Mouse (Mus musculus) heart, embryonic 16.5 days (tissue): Measurements from ENCODE around the gene Usp34. TPM values are rescaled to one million over a fixed set of nuclear protein-coding genes. Genes with fewer than 3 reads are reported as not detected.
"Not testable (repeated sequence)": the region's sequence is repeated elsewhere in the genome, so short reads cannot be mapped to it uniquely, and the experiment has no call there.

Experiments used
- ATAC-seq: fragments of 200-750 bp; cut with Nextera tagmentation; replicated peaks from 2 replicates; pipeline ENCODE4 v1.8.0; 2017; ENCODE audit warnings: moderate number of reproducible peaks; ENCODE audit not compliant: insufficient read depth, low FRiP score; ENCODE audit errors: extremely low read depth
- H3K27ac ChIP-seq: fragments of 300-500 bp; sonication (generic); 2 replicates; pipeline ENCODE4 v1.5.1; 2014; ENCODE audit warnings: mild to moderate bottlenecking, low read length, control low read depth, moderate library complexity
- H3K27me3 ChIP-seq: fragments of 300-500 bp; sonication (generic); 2 replicates; pipeline ENCODE4 v1.6.1; 2014; ENCODE audit warnings: low read length, mixed read lengths; ENCODE audit not compliant: control insufficient read depth, insufficient read depth
- H3K36me3 ChIP-seq: fragments of 300-500 bp; sonication (generic); 2 replicates; pipeline ENCODE4 v1.6.1; 2014; ENCODE audit not compliant: control insufficient read depth, insufficient read depth
- H3K4me1 ChIP-seq: fragments of 300-500 bp; sonication (generic); 2 replicates; pipeline ENCODE4 v1.6.1; 2014; ENCODE audit warnings: low read length, mixed read lengths; ENCODE audit not compliant: control insufficient read depth, insufficient read depth
- H3K4me2 ChIP-seq: fragments of 300-500 bp; sonication (generic); 2 replicates; pipeline ENCODE4 v1.6.1; 2014; ENCODE audit warnings: low read depth, mild to moderate bottlenecking, control low read depth, low read length
- H3K4me3 ChIP-seq: fragments of 300-500 bp; sonication (generic); 2 replicates; pipeline ENCODE4 v1.5.1; 2014; ENCODE audit warnings: mild to moderate bottlenecking, control low read depth, low read length
- H3K9ac ChIP-seq: fragments of 300-500 bp; sonication (generic); 2 replicates; pipeline ENCODE4 v1.6.1; 2014; ENCODE audit warnings: low read length, control low read depth
- H3K9me3 ChIP-seq: fragments of 300-500 bp; sonication (generic); replicated peaks from 2 replicates; pipeline ENCODE4 v1.6.1; 2016; ENCODE audit warnings: low read length; ENCODE audit not compliant: control insufficient read depth
- WGBS: fragments of 180-500 bp; shearing (Covaris S2); extraction: QIAGEN DNeasy Blood & Tissue Kit; methylation state at CpG from one replicate; pipeline ENCODE4 v1.1.7; 2014; 5-methylcytosine and 5-hydroxymethylcytosine counted together
- polyA plus RNA-seq: library from polyadenylated mRNA; unstranded; fragments of >200 nt; fragmentation: Nextera tagmentation; extraction: Ambion mirVana; gene quantifications from 2 replicates; pipeline ENCODE4 v1.2.1, GENCODE M21; 2015

The Usp34 gene
- polyA plus RNA-seq, 1 experiment from 2014 or later: 12.8 TPM

DNA sequence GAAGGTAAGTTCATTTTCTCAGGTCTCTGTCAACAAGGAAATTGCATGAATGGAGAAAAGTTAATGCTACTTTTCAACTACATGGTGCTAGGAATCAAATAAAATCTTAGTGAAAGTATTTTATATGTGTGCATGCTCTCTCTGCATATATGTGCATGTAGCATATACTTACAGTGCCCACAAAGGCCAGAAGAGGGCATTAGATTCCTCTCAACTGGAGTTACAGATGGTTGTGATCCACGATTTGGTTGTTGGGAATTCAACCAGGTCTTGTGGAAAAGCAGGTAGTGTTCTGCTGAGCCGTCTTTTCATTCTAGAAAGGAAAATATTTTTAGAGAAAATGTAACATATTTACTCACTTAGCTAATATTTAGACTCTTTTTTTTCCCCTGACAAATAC, 129.4 kb downstream of the Usp34 start:
- peaks cover 41% of the 10 kb centered on the region for H3K36me3 ChIP-seq
- H3K27me3 ChIP-seq: no peaks in the 10 kb centered on the region
- H3K9me3 ChIP-seq: no peaks in the 10 kb centered on the region
- H3K4me3 ChIP-seq: no peak overlapping the region
- H3K4me1 ChIP-seq: no peaks in the 10 kb centered on the region
- no peak for ATAC-seq
- 80% methylated on average over 2 of the region's 2 CpGs for WGBS
- no peak overlapping the region for H3K27ac ChIP-seq
- H3K9ac ChIP-seq: no peak overlapping the region
- H3K4me2 ChIP-seq: no peak overlapping the region

DNA sequence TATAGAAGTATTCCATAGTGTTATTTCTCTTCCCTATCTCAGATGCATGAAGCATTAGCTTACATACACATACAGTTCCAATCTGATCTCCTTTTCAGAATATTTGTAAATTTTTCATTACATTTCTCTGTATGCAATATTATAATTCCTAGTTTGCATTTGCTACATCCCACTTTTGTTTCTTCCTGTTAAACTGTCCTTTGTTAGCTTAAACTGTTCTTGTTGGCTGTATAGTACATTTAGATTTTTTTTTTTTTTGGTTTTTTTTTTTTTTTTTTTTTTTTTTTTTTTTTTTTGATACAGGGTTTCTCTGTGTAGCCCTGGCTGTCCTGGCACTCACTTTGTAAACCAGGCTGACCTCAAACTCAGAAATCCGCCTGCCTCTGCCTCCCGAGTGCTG, 159.2 kb downstream of the Usp34 start:
- H3K9ac ChIP-seq, ATAC-seq, H3K27me3 ChIP-seq, H3K9me3 ChIP-seq, H3K27ac ChIP-seq, H3K4me1 ChIP-seq, H3K4me3 ChIP-seq, H3K4me2 ChIP-seq: not testable (repeated sequence)
- 88% methylated on average over 2 of the region's 2 CpGs for WGBS
- peaks cover 23% of the 10 kb centered on the region for H3K36me3 ChIP-seq

DNA sequence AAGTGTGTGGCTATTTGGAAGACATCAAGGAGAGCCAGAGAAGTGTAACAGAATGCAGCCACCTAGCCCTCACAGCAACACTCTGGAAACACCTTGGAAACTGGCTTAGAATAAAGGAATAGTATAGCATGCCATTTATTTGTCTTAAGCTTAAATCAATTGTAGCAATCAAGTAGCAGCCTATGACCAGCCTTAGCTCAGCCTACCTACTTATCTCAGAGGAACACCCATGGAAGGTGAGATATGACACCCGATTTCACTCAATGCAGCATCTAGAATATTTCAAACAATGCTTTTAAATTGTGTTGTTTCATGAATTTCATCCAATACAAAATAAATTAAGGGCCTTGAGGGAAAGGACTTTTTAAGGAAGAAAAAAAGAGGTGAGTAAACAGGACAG, 183.3 kb downstream of the Usp34 start:
- H3K27me3 ChIP-seq: no peaks in the 10 kb centered on the region
- H3K4me3 ChIP-seq: no peak overlapping the region
- ATAC-seq: no peak
- no peak overlapping the region for H3K9ac ChIP-seq
- no peaks in the 10 kb centered on the region for H3K4me1 ChIP-seq
- 73% methylated on average over 1 of the region's 1 CpGs for WGBS
- H3K9me3 ChIP-seq: no peaks in the 10 kb centered on the region
- no peak overlapping the region for H3K4me2 ChIP-seq
- peaks cover 70% of the 10 kb centered on the region for H3K36me3 ChIP-seq
- H3K27ac ChIP-seq: no peak overlapping the region

DNA sequence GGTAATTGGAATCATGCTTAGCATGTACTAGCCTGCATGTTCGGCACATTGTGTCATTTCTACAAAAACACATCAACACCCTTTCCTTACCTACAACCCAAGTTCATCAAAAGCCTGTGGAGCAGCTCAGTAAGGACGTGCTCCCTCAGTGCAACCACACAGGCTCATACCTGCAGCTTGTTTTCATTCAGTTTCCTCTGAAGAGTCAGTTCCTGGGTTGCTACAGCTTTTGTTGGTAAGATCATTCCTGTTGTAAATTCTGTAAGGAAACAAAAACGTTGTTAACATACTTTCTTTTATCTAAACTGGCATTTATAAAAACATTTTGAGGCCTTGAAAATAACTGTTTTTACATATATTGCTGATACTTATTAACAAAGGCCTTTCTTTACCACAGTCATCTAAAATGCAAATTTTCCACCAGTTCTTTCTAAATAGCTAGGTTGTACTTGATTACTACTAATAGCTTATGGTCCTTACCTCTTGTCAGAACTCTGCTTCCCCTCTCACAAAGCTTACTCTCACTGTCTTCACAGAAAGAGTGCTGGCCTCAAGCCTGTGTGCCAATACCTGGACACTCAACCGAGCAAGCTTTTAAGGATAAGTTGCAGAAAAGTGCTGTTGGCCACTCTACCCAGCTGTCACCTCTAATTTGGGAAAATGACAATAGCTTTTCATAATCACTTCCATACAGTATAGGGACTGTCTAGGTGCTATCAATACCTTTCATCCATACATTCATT, 185.5 kb downstream of the Usp34 start:
- Histone ChIP-seq H3K9me3 (no peaks in the 10 kb centered on the region), H3K4me2 (no peak overlapping the region), H3K4me3 (no peak overlapping the region), H3K36me3 (peaks cover 64% of the 10 kb centered on the region), H3K9ac (no peak overlapping the region), H3K27ac (no peak overlapping the region), H3K4me1 (peaks cover 16% of the 10 kb centered on the region), H3K27me3 (no peaks in the 10 kb centered on the region)
- 80% methylated on average over 4 of the region's 4 CpGs for WGBS
- no peak for ATAC-seq

DNA sequence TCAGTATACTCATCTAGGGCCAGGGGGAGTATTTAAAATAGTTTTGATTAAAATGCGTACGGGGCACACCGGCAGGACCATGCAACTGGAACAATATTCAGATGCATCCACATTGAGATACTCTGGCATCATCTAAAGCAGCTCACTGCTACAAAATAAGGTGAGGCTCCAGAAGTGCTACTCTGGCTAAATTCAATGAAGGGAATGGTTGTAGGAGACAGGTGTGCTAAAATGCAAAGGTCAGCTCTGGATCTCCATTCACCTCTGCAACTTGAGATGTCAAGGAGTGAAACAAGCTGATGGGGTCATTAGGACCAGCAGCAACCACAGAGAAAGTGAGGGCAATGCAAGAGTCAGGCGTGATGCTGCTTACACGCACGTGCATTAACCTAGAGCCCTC, 188.5 kb downstream of the Usp34 start:
- no peaks in the 10 kb centered on the region for H3K27me3 ChIP-seq
- H3K9me3 ChIP-seq: no peaks in the 10 kb centered on the region
- peaks cover 18% of the 10 kb centered on the region for H3K4me1 ChIP-seq
- WGBS: 90% methylated on average over 6 of the region's 6 CpGs
- H3K27ac ChIP-seq: no peak overlapping the region
- no peak overlapping the region for H3K4me2 ChIP-seq
- peaks cover 40% of the 10 kb centered on the region for H3K36me3 ChIP-seq
- H3K4me3 ChIP-seq: no peak overlapping the region
- H3K9ac ChIP-seq: no peak overlapping the region
- ATAC-seq: no peak

DNA sequence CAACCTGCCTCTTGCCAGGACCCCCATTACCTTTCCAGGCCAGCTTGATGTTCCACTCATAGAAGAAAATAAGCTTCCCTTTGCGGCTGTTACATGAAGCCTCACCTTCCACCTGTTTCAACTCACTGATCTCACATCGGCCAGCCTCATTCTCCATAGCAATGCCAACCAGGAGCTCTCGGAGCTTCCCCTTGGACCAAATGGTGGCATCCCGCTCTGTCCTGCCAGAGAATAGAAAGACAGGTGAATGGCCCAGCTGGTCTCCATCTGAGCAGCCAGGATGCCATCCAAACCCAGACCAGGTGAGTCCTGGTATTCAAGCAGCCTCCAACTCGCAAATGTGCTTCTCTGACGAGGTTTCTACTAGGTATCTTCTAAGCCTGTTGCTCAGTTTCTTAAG, 190.0 kb downstream of the Usp34 start:
- Histone ChIP-seq H3K4me2 (peak overlapping the region; percentile 86), H3K27ac (no peak overlapping the region; the same call in 1 of the 2 replicates), H3K4me1 (peaks cover 18% of the 10 kb centered on the region), H3K9ac (peak overlapping the region; percentile 96), H3K36me3 (peaks cover 25% of the 10 kb centered on the region), H3K9me3 (no peaks in the 10 kb centered on the region), H3K27me3 (no peaks in the 10 kb centered on the region), H3K4me3 (peak overlapping the region; percentile 88)
- 54% methylated on average over 6 of the region's 6 CpGs for WGBS
- no peak for ATAC-seq

DNA sequence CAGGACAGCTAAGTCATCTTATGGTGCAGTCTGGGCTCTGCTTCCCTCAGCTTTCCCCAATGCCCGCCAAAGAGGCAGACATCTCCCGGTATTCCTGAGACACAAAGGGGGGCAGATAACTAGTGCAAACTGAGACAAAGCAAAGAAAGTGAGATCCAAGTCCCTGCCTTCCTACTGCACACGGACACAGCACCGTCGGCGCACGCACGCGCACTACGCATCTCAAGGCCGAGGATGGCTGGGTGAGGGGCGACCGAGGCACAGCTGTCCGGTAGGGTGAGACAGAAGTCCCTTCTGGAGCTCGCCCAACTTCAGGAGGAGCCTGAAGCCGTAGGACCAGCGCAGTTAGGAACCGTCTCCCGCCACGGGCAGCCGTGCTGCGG, 190.6 kb downstream of the Usp34 start:
- H3K4me3 ChIP-seq: peak overlapping the region; percentile 88
- peak overlapping the region; percentile 96 for H3K9ac ChIP-seq
- H3K27ac ChIP-seq: peak overlapping the region; percentile 96
- H3K27me3 ChIP-seq: no peaks in the 10 kb centered on the region
- H3K36me3 ChIP-seq: peaks cover 21% of the 10 kb centered on the region
- ATAC-seq: peak; percentile 80
- WGBS: under 1% methylated on average over 22 of the region's 22 CpGs
- no peaks in the 10 kb centered on the region for H3K9me3 ChIP-seq
- H3K4me2 ChIP-seq: peak overlapping the region; percentile 86
- peaks cover 18% of the 10 kb centered on the region for H3K4me1 ChIP-seq

DNA sequence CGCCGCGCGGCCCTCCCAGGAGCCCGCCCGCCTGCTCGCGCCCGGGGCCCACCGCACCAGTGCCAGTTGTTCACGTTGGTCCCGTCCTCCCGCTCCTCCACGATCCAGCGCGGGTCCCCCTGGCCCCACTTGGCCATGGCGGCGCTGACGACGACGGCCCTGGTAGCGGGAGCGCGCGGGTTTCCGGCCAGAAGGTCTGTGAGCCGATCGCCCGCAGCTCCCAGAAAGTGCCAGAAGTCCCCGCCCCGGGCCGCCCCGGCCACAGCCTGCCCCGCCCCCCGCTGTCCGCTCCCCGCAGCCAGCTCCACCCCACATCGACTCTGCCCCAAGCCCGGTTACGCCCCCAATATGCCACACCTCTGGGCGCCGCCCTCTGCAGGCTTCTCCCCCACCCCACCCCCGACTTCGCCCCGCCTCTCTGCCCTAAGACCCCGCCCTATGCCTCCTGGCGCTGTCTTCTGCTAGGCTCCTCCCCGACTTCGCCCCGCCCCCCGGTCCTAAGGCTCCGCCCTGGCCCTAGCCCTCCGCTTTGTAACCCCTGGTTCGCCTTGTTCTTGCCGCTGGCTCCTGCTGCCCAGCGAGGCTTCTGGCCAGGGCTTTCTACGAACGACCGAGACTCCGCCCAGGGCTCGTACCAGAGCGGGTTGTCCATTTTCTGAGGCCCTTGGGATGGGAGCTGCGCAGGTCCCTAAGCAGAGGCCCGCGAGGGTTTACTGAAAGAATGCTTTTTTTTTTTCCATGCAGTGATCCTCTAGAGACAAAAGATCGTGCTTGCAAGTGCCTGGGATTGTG, 191.2 kb downstream of the Usp34 start, which contains the start of gene Ahsa2:
Gene Ahsa2 (minus strand): TSS at position 313 of the 792 bp plus-strand sequence.
- ATAC-seq: peak; percentile 94
- H3K4me3 ChIP-seq: peak within 1 kb of the TSS; percentile 88
- under 1% methylated on average over 64 of the region's 66 CpGs for WGBS
- H3K36me3 ChIP-seq: peaks cover 16% of the 10 kb centered on the region
- H3K4me2 ChIP-seq: peak within 1 kb of the TSS; percentile 86
- peak within 1 kb of the TSS; percentile 96 for H3K9ac ChIP-seq
- H3K27me3 ChIP-seq: no peaks in the 10 kb centered on the region
- peak within 1 kb of the TSS; percentile 96 for H3K27ac ChIP-seq
- no peaks in the 10 kb centered on the region for H3K9me3 ChIP-seq
- peaks cover 18% of the 10 kb centered on the region for H3K4me1 ChIP-seq

DNA sequence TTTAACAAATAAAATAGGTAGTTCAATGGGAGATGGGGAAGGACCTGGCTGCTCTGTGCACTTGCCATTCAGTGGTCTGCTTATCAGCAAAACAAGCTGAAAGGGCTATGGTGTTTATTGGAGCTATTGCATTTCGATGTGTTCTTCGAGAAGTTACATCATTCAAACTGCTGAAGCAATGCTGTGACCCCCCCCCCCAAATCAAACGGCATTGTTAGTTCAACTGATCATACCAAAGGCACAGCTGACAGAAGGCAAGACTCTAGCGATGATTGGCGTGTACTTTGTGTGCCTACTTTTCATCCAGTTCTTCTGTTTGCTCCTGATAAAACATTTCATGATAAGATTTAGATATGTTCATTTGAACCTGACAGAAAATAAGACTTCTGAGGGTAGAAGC, 191.9 kb downstream of the Usp34 start:
- peak overlapping the region; percentile 80 for H3K27ac ChIP-seq
- H3K9ac ChIP-seq: peak overlapping the region; percentile 73
- WGBS: 52% methylated on average over 5 of the region's 5 CpGs

More for the DNA sequence above, 191.9 kb downstream of the Usp34 start:
- Histone ChIP-seq H3K4me2 (peak overlapping the region; percentile 77), H3K4me3 (peak overlapping the region; percentile 63), H3K4me1 (peaks cover 18% of the 10 kb centered on the region), H3K9me3 (no peaks in the 10 kb centered on the region), H3K36me3 (peaks cover 10% of the 10 kb centered on the region), H3K27me3 (no peaks in the 10 kb centered on the region)
- no peak for ATAC-seq
